Mouse (Mus musculus) heart, postnatal 25 days (tissue): ENCODE measurements around the gene Ppp3cb. TPM values are rescaled to one million over a fixed set of nuclear protein-coding genes. Genes with fewer than 3 reads are reported as not detected.

Experiments
- DNase-seq: peaks from one replicate; pipeline ENCODE4 v3.0.0; 2022; ENCODE audit warnings: low spot score
- intact Hi-C: fragments of 180-260 bp; cut with DNase I; formaldehyde crosslinking; loops from one replicate; pipeline ENCODE4 v1.15.1; 2025
- total RNA-seq, 2 experiments: library from RNA; stranded (reverse); gene quantifications; 2 replicates each; pipeline ENCODE4 v1.2.3; 2021

The Ppp3cb gene
- total RNA-seq, 2 experiments from 2014 or later, result 62.4 to 64.3 TPM

- DNase-seq, result no peak
- intact Hi-C loops, result no loop called here
Measured at GRCm38 (mm10) chr14:20482051-20482751, 64.2 kb downstream of the Ppp3cb start.

- no peak for DNase-seq
- intact Hi-C loops, result no loop called here
Measured at GRCm38 (mm10) chr14:20481211-20481610, 65.2 kb downstream of the Ppp3cb start.

- DNase-seq, result no peak
- intact Hi-C loops, result no loop called here
Measured at GRCm38 (mm10) chr14:20480195-20480579, 66.2 kb downstream of the Ppp3cb start.

GRCm38 (mm10) chr14:20479291-20480194 lies 66.8 kb downstream of the Ppp3cb start, which contains the start of gene Anxa7:
TSS of gene Anxa7 (minus strand) at chr14:20480133.
- peak; percentile 67 for DNase-seq
- intact Hi-C loops, result loop anchor here (5.0 kb wide), 2 partner anchors 87 to 183 kb away; partner anchors contain the start of gene Mrps16

GRCm38 (mm10) chr14:20478801-20479200 lies 67.6 kb downstream of the Ppp3cb start:
- intact Hi-C loops, result loop anchor here (5.0 kb wide), 2 partner anchors 86 to 184 kb away; partner anchors contain the start of gene Mrps16
- peak; percentile 47 for DNase-seq

GRCm38 (mm10) chr14:20478385-20478784 lies 68.0 kb downstream of the Ppp3cb start:
- intact Hi-C loops, result loop anchor here (5.0 kb wide), 2 partner anchors 86 to 184 kb away; partner anchors contain the start of gene Mrps16
- DNase-seq, result no peak

- no peak for DNase-seq
- intact Hi-C loops, result loop anchor here (5.0 kb wide), 2 partner anchors 85 to 185 kb away; partner anchors contain the start of gene Mrps16
Measured at GRCm38 (mm10) chr14:20477261-20478025, 68.9 kb downstream of the Ppp3cb start.

GRCm38 (mm10) chr14:20460216-20460615 lies 86.2 kb downstream of the Ppp3cb start:
- no peak for DNase-seq
- intact Hi-C loops, result no loop called here

- intact Hi-C loops, result no loop called here
- no peak for DNase-seq
Measured at GRCm38 (mm10) chr14:20458378-20458777, 88.0 kb downstream of the Ppp3cb start.

GRCm38 (mm10) chr14:20452929-20453328 lies 93.4 kb downstream of the Ppp3cb start:
- intact Hi-C loops, result no loop called here
- no peak for DNase-seq

GRCm38 (mm10) chr14:20451765-20452331 lies 94.5 kb downstream of the Ppp3cb start, which contains the start of gene Cfap70:
TSS of gene Cfap70 (minus strand) at chr14:20452226.
- intact Hi-C loops, result no loop called here
- DNase-seq, result no peak

- intact Hi-C loops, result no loop called here
- DNase-seq, result no peak
Measured at GRCm38 (mm10) chr14:20451302-20451701, 95.1 kb downstream of the Ppp3cb start.

Other genes with a start within 250 kb of the Ppp3cb start
- gene Ecd, start 198.5 kb downstream of the Ppp3cb start, total RNA-seq, result 10 to 100 TPM; 29.9 to 36.2 TPM
- 10 to 100 TPM; 34.0 to 34.1 TPM for gene Fam149b, start 198.4 kb downstream of the Ppp3cb start, total RNA-seq
- 10 to 100 TPM; 10.1 to 11.5 TPM for gene Dnajc9, start 157.7 kb downstream of the Ppp3cb start, total RNA-seq
- gene Mrps16, start 152.9 kb downstream of the Ppp3cb start, total RNA-seq, result 10 to 100 TPM; 72.6 to 81.0 TPM
- gene Cfap70, start 94.3 kb downstream of the Ppp3cb start, total RNA-seq, result not detected
- 10 to 100 TPM; 49.8 to 54.1 TPM for gene Anxa7, start 66.4 kb downstream of the Ppp3cb start, total RNA-seq
- under 1 TPM; 0.36 to 0.49 TPM for gene Mss51, start 49.7 kb downstream of the Ppp3cb start, total RNA-seq
- 10 to 100 TPM; 16.6 to 17.6 TPM for gene Usp54, start 94.5 kb upstream of the Ppp3cb start, total RNA-seq
- gene Myoz1, start 110.0 kb upstream of the Ppp3cb start, total RNA-seq, result under 1 TPM; 0.39 to 0.67 TPM
- 100 to 1,000 TPM; 128 to 138 TPM for gene Synpo2l, start 121.8 kb upstream of the Ppp3cb start, total RNA-seq
- 100 to 1,000 TPM in 1 of 2 experiments, 10 to 100 TPM in 1; 96.8 to 107 TPM for gene Sec24c, start 127.7 kb upstream of the Ppp3cb start, total RNA-seq
- gene Fut11, start 148.4 kb upstream of the Ppp3cb start, total RNA-seq, result 1 to 10 TPM; 6.0 to 7.4 TPM
- 100 to 1,000 TPM; 120 to 126 TPM for gene Chchd1, start 156.4 kb upstream of the Ppp3cb start, total RNA-seq
- 10 to 100 TPM; 46.6 to 47.6 TPM for gene Zswim8, start 161.0 kb upstream of the Ppp3cb start, total RNA-seq
- gene Ndst2, start 188.0 kb upstream of the Ppp3cb start, total RNA-seq, result 10 to 100 TPM; 10.0 to 12.6 TPM
- gene Camk2g, start 247.5 kb upstream of the Ppp3cb start, total RNA-seq, result 10 to 100 TPM; 50.4 to 59.5 TPM